Mouse (Mus musculus): ENCODE measurements around the gene Pabpc1l. TPM values are rescaled to one million over a fixed set of nuclear protein-coding genes. Genes with fewer than 3 reads are reported as not detected.
"Not testable (repeated sequence)": the region's sequence is repeated elsewhere in the genome, so short reads cannot be mapped to it uniquely, and the experiment has no call there.

The Pabpc1l gene
- total RNA-seq, 4 experiments from 2014 or later: 0.75 to 1.9 (median 0.95) TPM

GRCm38 (mm10) chr2:164036520-164037019 lies 11.3 kb downstream of the Pabpc1l start:
- DNase-seq (ENCODE audit: low spot score in 2 of 2): no peak

- DNase-seq (ENCODE audit: low spot score in 2 of 2): no peak
These were observed 13.3 kb downstream of the Pabpc1l start for GRCm38 (mm10) chr2:164038407-164039028.

GRCm38 (mm10) chr2:164040949-164041348 lies 15.7 kb downstream of the Pabpc1l start:
- no peak for DNase-seq (ENCODE audit: low spot score in 2 of 2)

GRCm38 (mm10) chr2:164041523-164041922 lies 16.3 kb downstream of the Pabpc1l start:
- DNase-seq (ENCODE audit: low spot score in 2 of 2): no peak

- no peak for DNase-seq (ENCODE audit: low spot score in 2 of 2)
These were observed 22.0 kb downstream of the Pabpc1l start for GRCm38 (mm10) chr2:164047197-164047690.

GRCm38 (mm10) chr2:164053767-164054166 lies 28.5 kb downstream of the Pabpc1l start:
- DNase-seq (ENCODE audit: low spot score in 2 of 2): no peak

GRCm38 (mm10) chr2:164054671-164055070 lies 29.4 kb downstream of the Pabpc1l start:
- DNase-seq (ENCODE audit: low spot score in 2 of 2): no peak

- no peak for DNase-seq (ENCODE audit: low spot score in 2 of 2)
These were observed 34.5 kb downstream of the Pabpc1l start for GRCm38 (mm10) chr2:164059634-164060235.

GRCm38 (mm10) chr2:164070142-164070764 lies 45.0 kb downstream of the Pabpc1l start, which contains the start of gene Stk4:
Gene Stk4, plus strand, starts transcription at chr2:164070322.
- DNase-seq (ENCODE audit: low spot score in 2 of 2): peak; percentile 17 to 47

GRCm38 (mm10) chr2:164070765-164071436 lies 45.7 kb downstream of the Pabpc1l start, which contains the start of gene Tomm34:
Gene Tomm34, minus strand, starts transcription at chr2:164071169.
- peak; percentile 75 to 89 for DNase-seq (ENCODE audit: low spot score in 2 of 2)

- not testable (repeated sequence) for DNase-seq (ENCODE audit: low spot score in 2 of 2)
These were observed 46.2 kb downstream of the Pabpc1l start for GRCm38 (mm10) chr2:164071437-164071820.

GRCm38 (mm10) chr2:164072109-164072508 lies 46.9 kb downstream of the Pabpc1l start:
- no peak for DNase-seq (ENCODE audit: low spot score in 2 of 2)

- no peak for DNase-seq (ENCODE audit: low spot score in 2 of 2)
These were observed 47.9 kb downstream of the Pabpc1l start for GRCm38 (mm10) chr2:164073120-164073519.

GRCm38 (mm10) chr2:164073918-164074578 lies 48.8 kb downstream of the Pabpc1l start:
- peak; percentile 94 to 96 for DNase-seq (ENCODE audit: low spot score in 2 of 2)

- DNase-seq (ENCODE audit: low spot score in 2 of 2): no peak
These were observed 49.8 kb downstream of the Pabpc1l start for GRCm38 (mm10) chr2:164075088-164075487.

- no peak for DNase-seq (ENCODE audit: low spot score in 2 of 2)
These were observed 51.7 kb downstream of the Pabpc1l start for GRCm38 (mm10) chr2:164076874-164077425.

- DNase-seq (ENCODE audit: low spot score in 2 of 2): no peak
These were observed 52.6 kb downstream of the Pabpc1l start for GRCm38 (mm10) chr2:164077875-164078274.

GRCm38 (mm10) chr2:164079488-164079887 lies 54.2 kb downstream of the Pabpc1l start:
- no peak for DNase-seq (ENCODE audit: low spot score in 2 of 2)

- DNase-seq (ENCODE audit: low spot score in 2 of 2): no peak
These were observed 56.3 kb downstream of the Pabpc1l start for GRCm38 (mm10) chr2:164081577-164081976.

GRCm38 (mm10) chr2:164082175-164082574 lies 56.9 kb downstream of the Pabpc1l start:
- no peak for DNase-seq (ENCODE audit: low spot score in 2 of 2)

All from left cerebral cortex, adult 8-10 months (tissue).